Mouse (Mus musculus) myocyte (in vitro differentiated cells): Measurements from ENCODE around the gene Tada1. TPM values are rescaled to one million over a fixed set of nuclear protein-coding genes. Genes with fewer than 3 reads are reported as not detected.
A peak's percentile ranks its signal among the peaks of the same experiment; 100 is the strongest.

ENCODE experiments used
- H3K27me3 ChIP-seq: one replicate; pipeline ENCODE4 v1.6.1; 2011; ENCODE audit not compliant: control insufficient read depth, insufficient read depth, insufficient read length
- H3K36me3 ChIP-seq: one replicate; pipeline ENCODE4 v1.6.1; 2011; ENCODE audit not compliant: control insufficient read depth, insufficient read depth
- H3K4me2 ChIP-seq: one replicate; pipeline ENCODE4 v1.6.1; 2011; ENCODE audit warnings: low read depth, control low read depth
- H3K4me3 ChIP-seq: one replicate; pipeline ENCODE4 v1.5.1; 2011; ENCODE audit warnings: mild to moderate bottlenecking, control low read depth, moderate library complexity
- H3K79me2 ChIP-seq: one replicate; pipeline ENCODE4 v1.6.1; 2011; ENCODE audit not compliant: control insufficient read depth, insufficient read depth
- H3ac ChIP-seq: one replicate; pipeline ENCODE4 v1.6.1; 2011; ENCODE audit not compliant: control insufficient read depth, insufficient read length
- CEBPB ChIP-seq: IDR thresholded peaks from 2 replicates; pipeline ENCODE4 v1.6.1; 2011; ENCODE audit warnings: mild to moderate bottlenecking, moderate library complexity; ENCODE audit not compliant: poor library complexity, insufficient read depth, severe bottlenecking
- E2F4 ChIP-seq: IDR thresholded peaks from one replicate; pipeline ENCODE4 v1.6.1; 2011; ENCODE audit warnings: mild to moderate bottlenecking, control low read depth, moderate library complexity; ENCODE audit not compliant: insufficient read depth
- MAX ChIP-seq: IDR thresholded peaks from one replicate; pipeline ENCODE4 v1.6.1; 2011; ENCODE audit warnings: low read depth, mild to moderate bottlenecking, control low read depth
- MYOD1 ChIP-seq, 3 experiments: IDR thresholded peaks; one replicate each; pipeline ENCODE4 v1.6.1; 2011; ENCODE audit warnings: control low read depth in 2 of 3, low read depth in 2 of 3, mild to moderate bottlenecking in 2 of 3, moderate library complexity in 1 of 3; ENCODE audit not compliant: insufficient read length in 2 of 3, control insufficient read depth in 1 of 3
- MYOG ChIP-seq, 3 experiments: IDR thresholded peaks; one replicate each; pipeline ENCODE4 v1.6.1; 2011; ENCODE audit warnings: control low read depth in 2 of 3, low read depth in 2 of 3, mild to moderate bottlenecking in 2 of 3; ENCODE audit not compliant: insufficient read length in 2 of 3, control insufficient read depth in 1 of 3, insufficient read depth in 1 of 3
- POLR2A ChIP-seq: IDR thresholded peaks from one replicate; pipeline ENCODE4 v1.6.1; 2011; ENCODE audit warnings: low read depth, mild to moderate bottlenecking, control low read depth, moderate library complexity; ENCODE audit not compliant: insufficient read length
- POLR2AphosphoS2 ChIP-seq: IDR thresholded peaks from one replicate; pipeline ENCODE4 v1.6.1; 2011; ENCODE audit warnings: low read depth, control low read depth; ENCODE audit not compliant: insufficient read length
- REST ChIP-seq: IDR thresholded peaks from one replicate; pipeline ENCODE4 v1.6.1; 2011; ENCODE audit warnings: mild to moderate bottlenecking, control low read depth, moderate library complexity; ENCODE audit not compliant: insufficient read depth, insufficient read length
- SRF ChIP-seq: IDR thresholded peaks from one replicate; pipeline ENCODE4 v1.6.1; 2011; ENCODE audit warnings: low read depth; ENCODE audit not compliant: control insufficient read depth, insufficient read length
- TCF12 ChIP-seq: IDR thresholded peaks from one replicate; pipeline ENCODE4 v1.6.1; 2011; ENCODE audit warnings: mild to moderate bottlenecking, control low read depth; ENCODE audit not compliant: poor library complexity, insufficient read depth, severe bottlenecking
- TCF3 ChIP-seq: IDR thresholded peaks from one replicate; pipeline ENCODE4 v1.6.1; 2011; ENCODE audit warnings: low read depth, control low read depth; ENCODE audit not compliant: insufficient read length
- USF1 ChIP-seq: IDR thresholded peaks from one replicate; pipeline ENCODE4 v1.6.1; 2011; ENCODE audit warnings: low read depth, mild to moderate bottlenecking, control low read depth, moderate library complexity
- polyA plus RNA-seq: library from polyadenylated mRNA; unstranded; fragments of >200 nt; fragmentation: generic; extraction: Trizol; gene quantifications from one replicate; pipeline ENCODE4 v1.2.1, GENCODE M21; 2012; ENCODE audit warnings: missing spikeins

Tada1 gene
- polyA plus RNA-seq, result 11.7 TPM

- H3K27me3 ChIP-seq, result no peaks in the 10 kb centered on the region
- TF ChIP-seq USF1 (peak; percentile 76), SRF (peak; percentile 36), POLR2A (peak; percentile 77), MYOD1 (IDR thresholded peaks at IDR 0.05; ENCODE audit: control insufficient read depth in 1 of 3, insufficient read length in 2 of 3, low read depth in 2 of 3) (peak in 1 of 3 experiments; percentile 6), POLR2AphosphoS2 (peak; percentile 55), CEBPB (no peak), E2F4 (no peak)
- peaks cover 28% of the 10 kb centered on the region for H3K79me2 ChIP-seq
- H3K4me3 ChIP-seq, result peak within 1 kb of the TSS; percentile 90
- H3K4me2 ChIP-seq, result peak within 1 kb of the TSS; percentile 94
- H3ac ChIP-seq, result peak within 1 kb of the TSS; percentile 91
- H3K36me3 ChIP-seq, result no peaks in the 10 kb centered on the region
Observed at GRCm38 (mm10) chr1:166379013-166379629, at the start of gene Tada1. Gene Tada1, plus strand, starts transcription at chr1:166379097.

GRCm38 (mm10) chr1:166330752-166331151, 48.1 kb upstream of the Tada1 start:
- no peak overlapping the region for H3K4me3 ChIP-seq
- H3K79me2 ChIP-seq, result no peaks in the 10 kb centered on the region
- no peak overlapping the region for H3ac ChIP-seq
- TF ChIP-seq E2F4, result no peak
- TF ChIP-seq REST, result no peak
- TF ChIP-seq USF1, result no peak
- TF ChIP-seq POLR2AphosphoS2, result no peak
- no peaks in the 10 kb centered on the region for H3K27me3 ChIP-seq
- no peak overlapping the region for H3K4me2 ChIP-seq
- H3K36me3 ChIP-seq, result no peaks in the 10 kb centered on the region

GRCm38 (mm10) chr1:166339110-166339509, 39.8 kb upstream of the Tada1 start:
- Histone ChIP-seq H3K79me2 (no peaks in the 10 kb centered on the region), H3K27me3 (no peaks in the 10 kb centered on the region), H3ac (no peak overlapping the region), H3K36me3 (no peaks in the 10 kb centered on the region), H3K4me2 (no peak overlapping the region), H3K4me3 (no peak overlapping the region)
- TF ChIP-seq SRF (no peak), TCF3 (no peak), USF1 (no peak), REST (no peak), TCF12 (no peak), MAX (no peak), CEBPB (no peak), POLR2AphosphoS2 (no peak), MYOD1 (IDR thresholded peaks at IDR 0.05; ENCODE audit: control insufficient read depth in 1 of 3, insufficient read length in 2 of 3, low read depth in 2 of 3) (no peak), MYOG (IDR thresholded peaks at IDR 0.05; ENCODE audit: control insufficient read depth in 1 of 3, insufficient read depth in 1 of 3, insufficient read length in 2 of 3, low read depth in 2 of 3) (no peak), E2F4 (no peak), POLR2A (no peak)

GRCm38 (mm10) chr1:166342060-166342459, 36.8 kb upstream of the Tada1 start:
- H3K27me3 ChIP-seq, result no peaks in the 10 kb centered on the region
- H3K4me2 ChIP-seq, result no peak overlapping the region
- H3K4me3 ChIP-seq, result no peak overlapping the region
- TF ChIP-seq SRF (no peak), MYOD1 (IDR thresholded peaks at IDR 0.05; ENCODE audit: control insufficient read depth in 1 of 3, insufficient read length in 2 of 3, low read depth in 2 of 3) (peak in 2 of 3 experiments; percentile 58 to 76), E2F4 (no peak), POLR2AphosphoS2 (no peak), POLR2A (no peak)
- no peak overlapping the region for H3ac ChIP-seq
- H3K36me3 ChIP-seq, result no peaks in the 10 kb centered on the region
- no peaks in the 10 kb centered on the region for H3K79me2 ChIP-seq

GRCm38 (mm10) chr1:166342539-166342938, 36.4 kb upstream of the Tada1 start:
- Histone ChIP-seq H3K79me2 (no peaks in the 10 kb centered on the region), H3K27me3 (no peaks in the 10 kb centered on the region), H3ac (no peak overlapping the region), H3K4me2 (no peak overlapping the region), H3K4me3 (no peak overlapping the region), H3K36me3 (no peaks in the 10 kb centered on the region)
- TF ChIP-seq POLR2AphosphoS2 (no peak), MYOD1 (IDR thresholded peaks at IDR 0.05; ENCODE audit: control insufficient read depth in 1 of 3, insufficient read length in 2 of 3, low read depth in 2 of 3) (no peak), E2F4 (no peak), REST (no peak), MAX (no peak), MYOG (IDR thresholded peaks at IDR 0.05; ENCODE audit: control insufficient read depth in 1 of 3, insufficient read depth in 1 of 3, insufficient read length in 2 of 3, low read depth in 2 of 3) (no peak), USF1 (no peak), SRF (no peak), CEBPB (no peak), POLR2A (no peak), TCF12 (no peak), TCF3 (no peak)
